Mouse (Mus musculus): Measurements from ENCODE around the gene Sept9. TPM values are rescaled to one million over a fixed set of nuclear protein-coding genes. Genes with fewer than 3 reads are reported as not detected.

The Sept9 gene
- polyA plus RNA-seq, 1 experiment from 2014 or later: 166 TPM

DNA sequence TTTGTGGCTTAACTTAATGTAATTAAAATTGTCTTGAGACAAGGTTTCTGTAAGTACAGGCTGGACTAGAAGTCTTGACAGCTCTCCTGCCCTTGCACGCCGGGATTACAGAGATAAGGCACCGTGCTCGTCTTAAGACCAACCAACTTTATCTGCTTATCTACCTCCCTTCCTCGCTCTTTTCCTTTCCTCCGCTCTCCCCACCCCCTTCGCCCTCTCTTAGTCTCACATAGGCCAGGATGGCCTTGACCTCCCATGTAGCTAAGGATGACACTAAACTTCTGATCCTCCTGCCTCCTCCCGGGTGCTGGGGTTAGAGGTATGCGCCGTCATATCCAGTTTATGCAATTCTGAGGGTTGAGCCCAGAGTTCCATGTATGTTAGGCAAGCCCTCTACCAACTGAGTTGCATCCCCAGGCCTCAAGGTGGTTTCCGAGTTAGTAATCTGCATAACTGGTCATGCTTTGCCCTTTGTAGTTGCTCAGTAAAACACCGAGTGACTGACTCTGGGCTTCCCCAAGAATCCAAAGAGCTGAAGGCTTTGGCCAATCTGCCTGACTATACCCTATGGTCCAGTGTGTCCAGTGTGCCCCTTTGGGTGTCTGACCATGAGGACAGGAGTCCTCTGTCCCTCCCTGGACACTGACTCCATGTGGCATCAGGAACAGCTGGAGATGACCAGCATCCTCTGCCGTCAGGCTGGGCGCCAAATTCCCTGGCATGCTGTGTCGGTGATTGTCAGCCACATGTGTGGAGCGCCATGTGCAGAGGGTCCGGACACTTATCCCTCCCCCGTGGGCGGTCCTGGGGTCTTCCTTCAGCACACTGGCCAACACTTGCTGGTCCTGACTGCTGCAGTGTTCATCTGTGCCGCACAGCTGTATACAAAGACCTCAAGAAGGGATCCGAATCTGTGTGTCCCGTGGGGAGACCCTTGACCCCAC lies 50.8 kb downstream of the Sept9 start:
- H3K4me2 ChIP-seq (replicated peaks): no peak overlapping the region
- WGBS: 81% methylated on average over 22 of the region's 22 CpGs
- no peaks in the 10 kb centered on the region for H3K27me3 ChIP-seq (replicated peaks)
- H3K27ac ChIP-seq: no peak overlapping the region
- H3K36me3 ChIP-seq: no peaks in the 10 kb centered on the region
- H3K9ac ChIP-seq: no peak overlapping the region
- no peak overlapping the region for H3K4me3 ChIP-seq (replicated peaks)
- no peaks in the 10 kb centered on the region for H3K9me3 ChIP-seq
- H3K4me1 ChIP-seq (replicated peaks): peaks cover 54% of the 10 kb centered on the region
- no peak for ATAC-seq

GRCm38 (mm10) chr11:117251755-117252154 lies 52.3 kb downstream of the Sept9 start:
- no peaks in the 10 kb centered on the region for H3K9me3 ChIP-seq
- 71% methylated on average over 4 of the region's 4 CpGs for WGBS
- no peaks in the 10 kb centered on the region for H3K36me3 ChIP-seq
- no peak for ATAC-seq
- no peak overlapping the region for H3K27ac ChIP-seq
- H3K4me2 ChIP-seq (replicated peaks): no peak overlapping the region
- H3K4me3 ChIP-seq (replicated peaks): no peak overlapping the region
- no peak overlapping the region; the same call in 1 of the 2 replicates for H3K9ac ChIP-seq
- H3K27me3 ChIP-seq (replicated peaks): no peaks in the 10 kb centered on the region
- H3K4me1 ChIP-seq (replicated peaks): peaks cover 52% of the 10 kb centered on the region

DNA sequence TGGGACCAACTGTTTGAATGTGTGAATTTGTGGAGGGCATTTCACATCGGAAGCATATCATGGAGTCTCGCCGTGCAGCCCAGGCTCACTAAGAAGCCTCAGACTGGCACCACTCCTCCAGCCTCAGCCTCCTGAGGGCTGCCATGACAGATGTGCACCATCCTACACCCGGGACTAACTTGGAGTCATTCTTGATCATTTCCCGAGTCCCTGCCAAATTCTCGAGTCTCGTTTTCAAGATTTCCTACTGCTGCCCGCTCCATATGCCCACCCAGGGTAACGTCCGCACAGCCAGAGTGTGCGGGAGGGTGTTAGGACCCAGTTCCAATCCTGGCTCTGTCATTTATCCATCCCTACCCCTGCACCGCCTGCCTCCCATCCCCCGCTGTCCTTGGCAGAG lies 53.4 kb downstream of the Sept9 start:
- Histone ChIP-seq H3K27ac (no peak overlapping the region), H3K9me3 (no peaks in the 10 kb centered on the region), H3K36me3 (no peaks in the 10 kb centered on the region), H3K4me2 (replicated peaks) (no peak overlapping the region), H3K27me3 (replicated peaks) (no peaks in the 10 kb centered on the region), H3K4me1 (replicated peaks) (peaks cover 52% of the 10 kb centered on the region), H3K9ac (no peak overlapping the region), H3K4me3 (replicated peaks) (no peak overlapping the region)
- 86% methylated on average over 13 of the region's 13 CpGs for WGBS
- ATAC-seq: no peak

- no peak overlapping the region for H3K27ac ChIP-seq
- ATAC-seq: no peak
- no peak overlapping the region for H3K4me3 ChIP-seq (replicated peaks)
- peaks cover 39% of the 10 kb centered on the region for H3K4me1 ChIP-seq (replicated peaks)
- H3K36me3 ChIP-seq: no peaks in the 10 kb centered on the region
- 56% methylated on average over 18 of the region's 18 CpGs for WGBS
- no peaks in the 10 kb centered on the region for H3K27me3 ChIP-seq (replicated peaks)
- no peaks in the 10 kb centered on the region for H3K9me3 ChIP-seq
- no peak overlapping the region for H3K9ac ChIP-seq
- H3K4me2 ChIP-seq (replicated peaks): no peak overlapping the region
Observed at GRCm38 (mm10) chr11:117254161-117255107, 55.0 kb downstream of the Sept9 start.

GRCm38 (mm10) chr11:117255108-117255489 lies 55.6 kb downstream of the Sept9 start:
- 77% methylated on average over 3 of the region's 3 CpGs for WGBS
- H3K4me1 ChIP-seq (replicated peaks): peaks cover 37% of the 10 kb centered on the region

DNA sequence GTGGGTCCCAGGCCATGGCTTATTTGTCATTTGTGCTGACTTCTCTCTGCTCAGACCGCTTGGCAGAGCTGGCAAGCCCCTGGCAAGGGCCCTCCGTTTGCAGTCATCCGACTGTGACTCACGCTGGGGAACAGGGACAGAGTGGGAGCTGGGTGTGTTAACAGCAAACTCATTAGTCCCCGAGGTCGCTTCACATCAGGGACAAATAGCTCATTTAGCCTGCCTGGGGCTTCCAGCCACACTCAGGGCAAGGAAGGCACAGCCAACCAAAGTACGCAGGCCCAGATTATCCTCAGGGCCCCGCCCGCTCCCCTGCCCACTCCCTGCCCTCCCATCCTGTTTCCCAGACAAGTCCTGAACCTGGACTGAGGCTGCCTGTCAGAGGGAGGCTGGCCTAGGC lies 56.6 kb downstream of the Sept9 start:
- H3K27ac ChIP-seq: no peak overlapping the region
- 59% methylated on average over 9 of the region's 9 CpGs for WGBS
- peak; percentile 33; the same call in 1 of the 2 replicates for ATAC-seq

More at GRCm38 (mm10) chr11:117255108-117255489, 55.6 kb downstream of the Sept9 start:
- H3K9me3 ChIP-seq: no peaks in the 10 kb centered on the region
- no peak overlapping the region for H3K9ac ChIP-seq
- no peaks in the 10 kb centered on the region for H3K36me3 ChIP-seq
- no peak for ATAC-seq
- no peak overlapping the region for H3K4me2 ChIP-seq (replicated peaks)
- no peak overlapping the region for H3K27ac ChIP-seq
- H3K4me3 ChIP-seq (replicated peaks): no peak overlapping the region
- no peaks in the 10 kb centered on the region for H3K27me3 ChIP-seq (replicated peaks)

DNA sequence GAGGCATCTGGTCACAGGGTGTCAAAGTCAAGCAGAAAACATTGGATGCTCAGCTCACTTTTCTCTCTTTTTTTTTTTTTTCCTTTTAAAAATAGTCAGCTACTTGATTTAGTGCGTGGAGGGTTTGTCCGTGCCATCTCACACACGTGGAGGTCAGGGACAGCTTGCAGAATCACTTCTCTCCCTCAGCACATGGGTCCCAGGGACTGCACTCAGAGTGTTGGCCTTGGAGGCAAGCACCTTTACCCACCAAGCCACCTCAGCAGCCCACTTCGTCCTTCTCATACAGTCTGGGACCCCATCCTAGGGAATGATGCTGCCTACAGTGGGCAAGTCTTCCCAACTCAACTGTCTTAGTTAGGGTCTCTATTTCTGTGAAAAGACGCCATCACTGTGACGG lies 57.4 kb downstream of the Sept9 start:
- WGBS: 97% methylated on average over 6 of the region's 6 CpGs
- Histone ChIP-seq H3K27me3 (replicated peaks) (no peaks in the 10 kb centered on the region), H3K36me3 (no peaks in the 10 kb centered on the region), H3K4me1 (replicated peaks) (peaks cover 27% of the 10 kb centered on the region), H3K9ac (no peak overlapping the region), H3K27ac (no peak overlapping the region), H3K9me3 (no peaks in the 10 kb centered on the region), H3K4me3 (replicated peaks) (no peak overlapping the region), H3K4me2 (replicated peaks) (no peak overlapping the region)
- no peak for ATAC-seq

More for the DNA sequence above, 56.6 kb downstream of the Sept9 start:
- no peaks in the 10 kb centered on the region for H3K27me3 ChIP-seq (replicated peaks)
- H3K4me3 ChIP-seq (replicated peaks): no peak overlapping the region
- no peaks in the 10 kb centered on the region for H3K9me3 ChIP-seq
- H3K4me2 ChIP-seq (replicated peaks): no peak overlapping the region
- H3K9ac ChIP-seq: no peak overlapping the region
- peaks cover 32% of the 10 kb centered on the region for H3K4me1 ChIP-seq (replicated peaks)
- H3K36me3 ChIP-seq: no peaks in the 10 kb centered on the region

DNA sequence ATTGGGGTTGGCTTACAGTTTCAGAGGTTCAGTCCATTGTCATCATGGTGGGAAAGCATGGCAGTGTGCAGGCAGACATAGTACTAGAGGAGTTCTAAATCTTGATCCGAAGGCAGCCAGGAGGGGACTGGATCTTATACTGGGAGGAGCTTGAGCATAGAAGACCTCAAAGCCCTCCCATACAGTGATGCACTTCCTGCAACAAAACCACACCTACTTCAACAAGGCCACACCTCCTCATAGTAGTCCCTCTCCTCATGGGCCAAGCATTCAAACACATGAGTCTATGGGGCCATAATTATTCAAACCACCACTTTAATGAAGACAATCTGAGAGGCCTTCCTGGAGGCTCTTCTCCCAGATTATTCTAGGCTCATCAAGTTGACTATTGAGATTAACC lies 57.8 kb downstream of the Sept9 start:
- Histone ChIP-seq H3K36me3 (no peaks in the 10 kb centered on the region), H3K9me3 (no peaks in the 10 kb centered on the region), H3K27ac (no peak overlapping the region), H3K4me2 (replicated peaks) (no peak overlapping the region), H3K4me3 (replicated peaks) (no peak overlapping the region), H3K9ac (no peak overlapping the region), H3K4me1 (replicated peaks) (peaks cover 26% of the 10 kb centered on the region), H3K27me3 (replicated peaks) (no peaks in the 10 kb centered on the region)
- no peak for ATAC-seq
- WGBS: 87% methylated on average over 1 of the region's 1 CpGs

DNA sequence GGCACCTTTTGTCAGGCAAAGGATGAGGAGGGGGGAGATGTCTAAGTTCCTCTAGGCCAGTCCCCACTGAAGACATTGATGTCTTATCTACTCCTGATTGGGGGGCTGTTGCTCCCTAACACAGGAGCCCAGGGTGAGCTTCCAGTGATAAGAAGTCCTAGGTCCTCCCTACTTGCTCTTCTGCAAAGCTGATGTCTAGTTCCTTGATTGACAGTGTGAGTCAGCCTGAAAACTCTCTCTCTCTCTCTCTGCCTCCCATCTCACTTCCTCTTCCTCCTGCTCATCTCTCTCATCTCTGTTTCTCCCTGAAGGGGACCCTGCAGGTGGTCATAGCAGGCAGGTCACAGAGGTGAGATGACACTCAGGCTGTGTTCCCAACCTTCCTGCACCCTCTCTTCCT lies 58.4 kb downstream of the Sept9 start:
- Histone ChIP-seq H3K4me3 (replicated peaks) (no peak overlapping the region), H3K27me3 (replicated peaks) (no peaks in the 10 kb centered on the region), H3K27ac (no peak overlapping the region), H3K4me2 (replicated peaks) (no peak overlapping the region), H3K4me1 (replicated peaks) (peaks cover 24% of the 10 kb centered on the region), H3K36me3 (no peaks in the 10 kb centered on the region), H3K9me3 (no peaks in the 10 kb centered on the region), H3K9ac (no peak overlapping the region)
- no peak for ATAC-seq

DNA sequence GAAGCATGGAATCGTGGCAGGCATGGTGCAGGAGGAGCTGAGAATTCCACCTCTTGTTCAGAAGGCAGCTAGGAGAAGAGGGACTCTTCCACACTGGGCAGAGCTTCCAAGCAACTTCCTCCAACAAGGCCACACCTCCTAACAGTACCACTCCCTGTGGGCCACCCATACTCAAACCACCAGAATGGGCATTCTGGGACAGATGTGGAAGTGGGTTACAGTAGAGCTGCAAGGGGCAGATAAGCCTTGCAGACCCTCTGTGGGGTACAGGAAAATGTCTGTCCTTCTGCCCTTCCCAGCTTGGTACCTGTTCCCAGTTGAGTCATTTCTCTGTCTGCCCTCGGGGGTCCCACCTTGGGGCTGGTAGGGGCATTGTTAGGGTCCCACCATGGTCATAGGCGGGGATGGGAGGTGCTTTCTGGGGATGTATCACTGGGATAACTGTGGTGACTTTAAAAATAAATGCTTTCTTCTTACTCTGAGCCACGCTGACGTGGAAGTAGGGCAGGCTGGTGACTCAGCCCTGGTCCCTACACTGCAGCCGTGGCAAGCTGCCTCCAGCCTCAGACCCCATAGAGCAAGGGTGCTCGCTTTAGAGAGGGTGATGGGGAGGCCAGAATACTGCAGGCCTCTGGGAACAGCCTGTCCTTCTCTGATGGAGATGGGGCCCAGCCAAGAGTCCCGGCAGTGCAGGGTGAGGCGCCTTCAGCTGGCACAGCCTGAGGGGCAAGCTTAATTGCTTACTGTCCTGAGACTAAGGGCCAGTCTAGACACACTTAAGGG lies 59.9 kb downstream of the Sept9 start:
- Histone ChIP-seq H3K4me3 (replicated peaks) (no peak overlapping the region), H3K4me2 (replicated peaks) (no peak overlapping the region), H3K4me1 (replicated peaks) (peaks cover 22% of the 10 kb centered on the region), H3K27me3 (replicated peaks) (no peaks in the 10 kb centered on the region), H3K9ac (no peak overlapping the region), H3K36me3 (no peaks in the 10 kb centered on the region), H3K9me3 (no peaks in the 10 kb centered on the region), H3K27ac (no peak overlapping the region)
- no peak for ATAC-seq
- 89% methylated on average over 9 of the region's 9 CpGs for WGBS

- H3K9ac ChIP-seq: no peak overlapping the region
- H3K36me3 ChIP-seq: no peaks in the 10 kb centered on the region
- 43% methylated on average over 9 of the region's 9 CpGs for WGBS
- H3K4me3 ChIP-seq (replicated peaks): no peak overlapping the region
- peaks cover 29% of the 10 kb centered on the region for H3K4me1 ChIP-seq (replicated peaks)
- no peaks in the 10 kb centered on the region for H3K9me3 ChIP-seq
- H3K27ac ChIP-seq: no peak overlapping the region
- no peaks in the 10 kb centered on the region for H3K27me3 ChIP-seq (replicated peaks)
- ATAC-seq: no peak
- no peak overlapping the region for H3K4me2 ChIP-seq (replicated peaks)
Observed at GRCm38 (mm10) chr11:117260631-117261030, 61.2 kb downstream of the Sept9 start.
